Mouse (Mus musculus): ENCODE data around the gene Slc22a4. TPM values are rescaled to one million over a fixed set of nuclear protein-coding genes. Genes with fewer than 3 reads are reported as not detected.

Gene Slc22a4
- 3.4 and 4.0 TPM in 2 replicates for polyA plus RNA-seq (2014; fragmentation: Nextera tagmentation; extraction: Ambion mirVana)

DNA sequence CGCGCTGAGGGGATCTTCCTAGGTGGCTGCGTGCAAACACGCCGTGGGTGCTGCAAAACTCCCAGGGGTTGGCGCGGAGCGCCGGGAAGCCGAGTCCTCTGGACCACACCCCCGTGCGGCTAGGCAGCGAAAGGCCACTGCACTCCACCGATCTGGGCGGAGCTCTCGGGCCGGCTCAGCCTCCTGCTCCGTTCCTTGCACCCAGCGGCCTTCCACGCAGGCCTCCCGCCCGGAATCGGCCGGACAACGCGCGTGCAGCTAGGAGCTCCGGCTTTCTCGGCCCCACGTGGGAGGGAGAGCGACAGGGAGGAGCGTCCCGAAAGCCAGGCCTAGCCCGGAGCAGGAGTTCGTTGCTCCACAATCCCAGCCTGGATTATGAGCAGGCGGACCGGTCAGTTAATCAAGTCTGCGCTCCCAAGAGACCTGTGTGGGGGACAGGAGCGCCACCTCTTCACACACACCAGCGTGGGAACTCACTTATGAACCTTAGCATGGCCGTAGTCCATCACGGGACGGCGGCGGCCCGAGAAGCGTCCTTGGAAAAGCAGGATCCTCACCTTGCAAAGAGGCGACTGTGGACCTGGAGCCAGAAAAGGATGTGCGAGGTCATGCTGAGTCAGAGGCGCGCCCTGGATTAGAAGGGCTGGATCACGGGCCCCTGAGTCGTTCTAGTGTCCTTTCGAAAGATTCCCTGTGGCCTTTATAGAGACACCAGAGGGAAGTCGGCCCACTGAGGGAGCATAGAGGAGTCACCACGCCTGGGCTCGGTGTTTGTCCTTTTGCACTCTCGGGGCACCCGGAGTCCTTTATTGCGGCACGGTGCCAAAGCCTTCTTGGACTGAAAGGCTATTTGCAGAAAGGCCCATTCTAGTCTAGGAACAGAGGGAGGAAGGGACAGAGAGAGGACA, at the start of gene Slc22a4:
Gene Slc22a4, minus strand, starts transcription at position 47 of the 908 bp plus-strand sequence.
- Histone ChIP-seq H3K4me1 (replicated peaks; ENCODE audit: control insufficient read depth, insufficient read depth, low read length) (peaks cover 6% of the 10 kb centered on the region; the same call in 1 of the 2 replicates), H3K4me3 (replicated peaks; ENCODE audit: low read length) (peak within 1 kb of the TSS; percentile 55), H3K4me2 (replicated peaks) (peak within 1 kb of the TSS; percentile 99), H3K36me3 (replicated peaks; ENCODE audit: control insufficient read depth, insufficient read depth) (no peaks in the 10 kb centered on the region), H3K27me3 (ENCODE audit: control insufficient read depth, insufficient read depth, low read length) (peaks cover 16% of the 10 kb centered on the region; the same call in 1 of the 2 replicates), H3K9me3 (ENCODE audit: control insufficient read depth, low read length) (no peaks in the 10 kb centered on the region), H3K27ac (no peak within 1 kb of the TSS), H3K9ac (peak within 1 kb of the TSS; percentile 75)
- DNase-seq (ENCODE audit: low spot score) = peak; percentile 58
- WGBS = 3% methylated on average over 61 of the region's 61 CpGs
- peak; percentile 78; the same call in 1 of the 2 replicates for ATAC-seq (ENCODE audit: low FRiP score)

DNA sequence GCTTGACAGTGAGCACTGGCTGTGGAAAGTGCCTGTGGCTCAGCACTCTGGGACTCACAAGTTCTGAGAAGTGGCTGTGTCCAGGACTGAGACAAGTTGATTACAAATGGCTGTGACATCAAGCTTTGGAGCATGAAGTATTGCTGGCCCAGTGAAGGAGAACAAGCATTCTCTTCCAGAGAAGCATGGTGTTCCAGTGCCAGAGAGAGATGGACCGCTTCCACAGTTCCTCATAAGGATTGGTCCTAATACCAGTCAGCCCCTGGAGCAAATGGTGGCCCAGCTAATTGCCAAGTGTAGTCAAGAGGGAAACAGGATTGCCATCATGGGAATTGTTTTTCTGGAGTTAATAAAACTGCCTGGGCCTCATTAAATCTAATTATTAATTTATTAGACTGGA, 48.2 kb upstream of the Slc22a4 start:
- no peaks in the 10 kb centered on the region for H3K27me3 ChIP-seq (ENCODE audit: control insufficient read depth, insufficient read depth, low read length)
- no peak overlapping the region for H3K4me2 ChIP-seq (replicated peaks)
- ATAC-seq (ENCODE audit: low FRiP score) (no peak), DNase-seq (ENCODE audit: low spot score) (no peak)
- no peaks in the 10 kb centered on the region for H3K9me3 ChIP-seq (ENCODE audit: control insufficient read depth, low read length)
- WGBS = 69% methylated on average over 1 of the region's 1 CpGs
- H3K9ac ChIP-seq = no peak overlapping the region
- H3K36me3 ChIP-seq (replicated peaks; ENCODE audit: control insufficient read depth, insufficient read depth) = no peaks in the 10 kb centered on the region
- H3K27ac ChIP-seq = no peak overlapping the region
- no peaks in the 10 kb centered on the region for H3K4me1 ChIP-seq (replicated peaks; ENCODE audit: control insufficient read depth, insufficient read depth, low read length)
- H3K4me3 ChIP-seq (replicated peaks; ENCODE audit: low read length) = no peak overlapping the region

DNA sequence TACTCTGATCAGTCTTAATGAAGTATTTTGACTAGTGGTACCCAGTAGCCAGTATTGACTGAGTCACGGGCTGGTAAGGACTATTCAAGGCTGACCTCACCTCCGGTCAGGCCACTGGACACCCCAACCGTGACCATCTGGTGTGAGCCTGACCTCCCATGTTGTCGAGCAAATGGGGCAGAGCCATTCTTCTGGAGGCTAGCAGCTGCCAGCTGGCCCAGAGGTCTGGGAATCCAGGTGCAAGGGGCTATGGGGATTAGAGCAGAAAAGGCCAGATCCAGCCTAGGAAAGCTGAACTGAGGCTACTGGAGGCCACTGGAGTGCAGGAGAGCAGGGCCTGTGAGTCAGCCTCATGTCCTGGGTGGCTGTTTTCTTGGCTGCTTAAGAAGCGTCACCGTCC, 47.5 kb upstream of the Slc22a4 start:
- Histone ChIP-seq H3K4me1 (replicated peaks; ENCODE audit: control insufficient read depth, insufficient read depth, low read length) (no peaks in the 10 kb centered on the region), H3K4me3 (replicated peaks; ENCODE audit: low read length) (no peak overlapping the region), H3K9me3 (ENCODE audit: control insufficient read depth, low read length) (no peaks in the 10 kb centered on the region), H3K4me2 (replicated peaks) (no peak overlapping the region), H3K27ac (no peak overlapping the region), H3K27me3 (ENCODE audit: control insufficient read depth, insufficient read depth, low read length) (no peaks in the 10 kb centered on the region), H3K9ac (no peak overlapping the region), H3K36me3 (replicated peaks; ENCODE audit: control insufficient read depth, insufficient read depth) (no peaks in the 10 kb centered on the region)
- WGBS = 76% methylated on average over 6 of the region's 6 CpGs
- DNase-seq (ENCODE audit: low spot score) = no peak
- ATAC-seq (ENCODE audit: low FRiP score) = no peak

DNA sequence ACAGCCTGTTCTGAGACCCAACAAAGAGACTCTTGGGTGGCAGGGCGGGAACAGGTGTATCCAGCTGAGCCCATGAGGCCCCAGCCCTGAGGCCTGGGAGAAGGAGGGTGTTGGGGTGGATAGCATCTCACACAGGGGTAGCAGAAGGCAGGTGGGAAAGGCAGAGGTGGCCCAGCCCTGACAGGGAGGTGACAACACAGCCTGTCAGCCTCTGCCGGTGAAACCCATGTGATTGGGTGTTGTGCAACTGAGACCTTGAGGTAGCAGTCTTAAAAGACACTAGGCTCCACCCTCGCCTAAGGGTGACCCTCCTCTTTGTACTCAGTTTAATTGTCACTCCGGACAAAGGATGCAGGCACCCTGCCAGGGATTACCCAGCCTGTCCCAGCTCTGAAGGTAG, 45.4 kb upstream of the Slc22a4 start:
- H3K4me1 ChIP-seq (replicated peaks; ENCODE audit: control insufficient read depth, insufficient read depth, low read length) = 0 out of 2 replicates have a peak, but pooled peaks cover 3% of the 10 kb centered on the region
- no peak for DNase-seq (ENCODE audit: low spot score)
- H3K4me2 ChIP-seq (replicated peaks) = no peak overlapping the region
- no peak overlapping the region for H3K27ac ChIP-seq
- H3K36me3 ChIP-seq (replicated peaks; ENCODE audit: control insufficient read depth, insufficient read depth) = no peaks in the 10 kb centered on the region
- peaks cover 6% of the 10 kb centered on the region; the same call in 1 of the 2 replicates for H3K27me3 ChIP-seq (ENCODE audit: control insufficient read depth, insufficient read depth, low read length)
- ATAC-seq (ENCODE audit: low FRiP score) = no peak
- WGBS = 44% methylated on average over 4 of the region's 4 CpGs
- H3K9ac ChIP-seq = no peak overlapping the region
- H3K4me3 ChIP-seq (replicated peaks; ENCODE audit: low read length) = no peak overlapping the region
- no peaks in the 10 kb centered on the region for H3K9me3 ChIP-seq (ENCODE audit: control insufficient read depth, low read length)

DNA sequence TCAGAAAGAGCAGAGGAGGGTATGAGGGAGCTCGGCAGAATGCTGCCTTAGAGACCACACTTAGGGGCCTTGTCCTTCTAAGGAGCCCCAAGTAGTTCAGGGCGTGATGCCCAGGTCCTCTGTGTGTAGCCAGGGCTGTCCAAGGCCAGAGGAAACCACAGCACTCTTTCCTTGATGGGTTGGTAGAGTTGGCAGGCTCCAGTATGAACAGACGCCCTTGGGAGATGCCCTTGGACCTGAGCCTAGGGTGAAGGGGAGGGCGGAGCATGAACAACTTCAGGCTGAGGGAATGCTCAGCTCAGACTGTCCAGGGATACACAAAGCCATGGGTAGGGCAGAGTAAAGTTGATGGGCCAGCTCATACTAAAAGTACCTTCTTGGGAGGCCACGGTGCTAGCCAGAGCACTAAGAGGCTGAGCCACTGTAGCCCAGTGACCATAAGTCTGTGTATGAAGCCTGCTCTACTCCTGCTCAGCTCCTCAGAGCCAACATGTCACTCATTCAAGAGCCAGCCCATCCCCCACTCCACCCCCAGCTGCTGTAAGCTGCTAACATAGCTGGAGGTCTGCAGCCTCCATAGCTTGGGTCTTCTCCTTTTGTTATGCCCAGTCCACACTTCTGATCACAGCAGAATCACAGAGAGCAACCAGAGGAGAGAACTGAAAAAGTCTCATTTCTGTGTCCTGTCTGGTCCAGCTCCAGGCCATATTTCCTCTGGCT, 44.0 kb upstream of the Slc22a4 start:
- peaks cover 11% of the 10 kb centered on the region; the same call in 1 of the 2 replicates for H3K4me1 ChIP-seq (replicated peaks; ENCODE audit: control insufficient read depth, insufficient read depth, low read length)
- no peaks in the 10 kb centered on the region for H3K9me3 ChIP-seq (ENCODE audit: control insufficient read depth, low read length)
- H3K27ac ChIP-seq = no peak overlapping the region
- H3K4me2 ChIP-seq (replicated peaks) = no peak overlapping the region
- WGBS = 86% methylated on average over 5 of the region's 5 CpGs
- no peak overlapping the region for H3K9ac ChIP-seq
- ATAC-seq (ENCODE audit: low FRiP score) = no peak
- DNase-seq (ENCODE audit: low spot score) = no peak
- H3K36me3 ChIP-seq (replicated peaks; ENCODE audit: control insufficient read depth, insufficient read depth) = no peaks in the 10 kb centered on the region
- H3K27me3 ChIP-seq (ENCODE audit: control insufficient read depth, insufficient read depth, low read length) = peaks cover 6% of the 10 kb centered on the region; the same call in 1 of the 2 replicates
- H3K4me3 ChIP-seq (replicated peaks; ENCODE audit: low read length) = no peak overlapping the region

DNA sequence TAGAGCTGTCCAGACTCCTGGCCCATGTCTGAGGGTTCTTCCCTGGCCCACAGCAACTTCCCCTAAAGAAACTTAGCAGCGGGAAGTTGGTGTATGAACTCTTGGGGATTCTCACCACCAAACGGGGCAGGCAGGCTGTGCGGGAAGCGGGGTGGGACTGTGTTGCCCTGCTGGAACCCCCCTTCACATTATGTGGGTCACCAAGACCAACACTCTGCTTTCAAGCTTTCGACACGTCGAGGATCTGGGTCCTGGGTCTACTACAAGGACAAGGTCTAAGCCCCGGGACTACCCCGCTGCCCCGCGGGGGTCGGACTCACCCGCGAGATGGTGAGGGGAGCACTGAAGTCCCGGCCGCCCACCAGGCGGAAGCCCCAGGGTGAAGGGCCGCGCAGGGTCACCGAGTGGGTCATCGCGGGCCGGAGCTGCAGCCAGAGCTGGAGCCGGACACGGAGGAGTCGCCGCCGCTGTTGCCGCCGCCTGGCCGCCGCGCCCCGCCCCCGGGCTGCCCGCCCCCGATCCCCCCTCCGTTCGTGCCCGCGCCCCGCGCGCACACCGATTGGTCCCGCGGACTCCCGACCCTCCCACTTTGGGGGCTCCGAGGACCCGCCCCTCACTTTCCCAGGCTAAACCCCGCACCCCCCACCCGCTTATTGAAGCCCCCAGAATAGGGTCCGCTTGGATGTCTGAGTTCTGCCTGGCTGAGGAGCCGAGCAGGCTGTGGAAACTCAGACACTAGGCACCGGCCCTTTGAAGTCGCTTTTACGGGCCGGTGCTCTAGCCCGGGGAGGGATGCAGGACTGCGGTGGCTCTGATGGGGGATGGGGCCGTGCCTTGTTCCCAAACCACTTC, 40.9 kb upstream of the Slc22a4 start, which contains the start of gene Pdlim4:
Gene Pdlim4, minus strand, starts transcription at position 495 of the 852 bp plus-strand sequence.
- peaks cover 6% of the 10 kb centered on the region; the same call in 1 of the 2 replicates for H3K27me3 ChIP-seq (ENCODE audit: control insufficient read depth, insufficient read depth, low read length)
- WGBS = 1% methylated on average over 60 of the region's 61 CpGs
- H3K4me1 ChIP-seq (replicated peaks; ENCODE audit: control insufficient read depth, insufficient read depth, low read length) = peaks cover 11% of the 10 kb centered on the region; the same call in 1 of the 2 replicates
- H3K27ac ChIP-seq = no peak within 1 kb of the TSS
- peak within 1 kb of the TSS; percentile 53 for H3K4me3 ChIP-seq (replicated peaks; ENCODE audit: low read length)
- H3K4me2 ChIP-seq (replicated peaks) = peak within 1 kb of the TSS; percentile 95
- DNase-seq (ENCODE audit: low spot score) (peak; percentile 47), ATAC-seq (ENCODE audit: low FRiP score) (peak; percentile 61; the same call in 1 of the 2 replicates)
- peak within 1 kb of the TSS; percentile 69 for H3K9ac ChIP-seq
- no peaks in the 10 kb centered on the region for H3K9me3 ChIP-seq (ENCODE audit: control insufficient read depth, low read length)
- H3K36me3 ChIP-seq (replicated peaks; ENCODE audit: control insufficient read depth, insufficient read depth) = no peaks in the 10 kb centered on the region

DNA sequence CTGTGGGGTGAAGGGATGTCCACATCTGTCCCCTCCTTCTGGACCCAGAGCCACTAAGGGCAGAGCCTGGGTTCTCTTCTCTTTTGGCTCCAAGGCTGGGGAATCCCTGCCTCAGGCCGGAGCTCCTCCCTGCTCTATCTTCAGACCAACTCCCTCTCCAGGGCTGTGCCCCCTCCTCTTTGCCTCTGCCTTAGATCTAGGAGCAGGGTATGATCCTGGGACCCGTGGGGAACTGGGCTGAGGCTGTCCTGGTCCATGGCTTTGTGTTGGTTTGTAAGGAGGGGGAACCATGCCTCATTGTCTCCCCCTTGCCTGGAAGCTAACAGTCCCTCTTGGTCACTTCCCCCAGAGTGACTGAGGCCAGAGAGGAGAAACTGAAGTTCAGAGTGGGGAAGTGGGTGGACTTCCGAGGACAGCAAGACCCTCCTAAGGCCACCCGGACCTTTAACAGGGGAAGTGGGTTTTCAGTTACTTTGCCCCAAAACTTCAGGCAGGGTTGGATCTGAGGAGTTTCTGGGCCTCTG, 40.2 kb upstream of the Slc22a4 start:
- Histone ChIP-seq H3K27ac (no peak overlapping the region), H3K27me3 (ENCODE audit: control insufficient read depth, insufficient read depth, low read length) (peaks cover 6% of the 10 kb centered on the region; the same call in 1 of the 2 replicates), H3K4me3 (replicated peaks; ENCODE audit: low read length) (peak overlapping the region; percentile 53), H3K9ac (peak overlapping the region; percentile 69; the same call in 1 of the 2 replicates), H3K4me1 (replicated peaks; ENCODE audit: control insufficient read depth, insufficient read depth, low read length) (peaks cover 11% of the 10 kb centered on the region; the same call in 1 of the 2 replicates), H3K9me3 (ENCODE audit: control insufficient read depth, low read length) (no peaks in the 10 kb centered on the region), H3K4me2 (replicated peaks) (peak overlapping the region; percentile 95), H3K36me3 (replicated peaks; ENCODE audit: control insufficient read depth, insufficient read depth) (no peaks in the 10 kb centered on the region)
- ATAC-seq (ENCODE audit: low FRiP score) (no peak; the same call in 1 of the 2 replicates), DNase-seq (ENCODE audit: low spot score) (no peak)
- 30% methylated on average over 4 of the region's 4 CpGs for whole genome bisulfite sequencing

DNA sequence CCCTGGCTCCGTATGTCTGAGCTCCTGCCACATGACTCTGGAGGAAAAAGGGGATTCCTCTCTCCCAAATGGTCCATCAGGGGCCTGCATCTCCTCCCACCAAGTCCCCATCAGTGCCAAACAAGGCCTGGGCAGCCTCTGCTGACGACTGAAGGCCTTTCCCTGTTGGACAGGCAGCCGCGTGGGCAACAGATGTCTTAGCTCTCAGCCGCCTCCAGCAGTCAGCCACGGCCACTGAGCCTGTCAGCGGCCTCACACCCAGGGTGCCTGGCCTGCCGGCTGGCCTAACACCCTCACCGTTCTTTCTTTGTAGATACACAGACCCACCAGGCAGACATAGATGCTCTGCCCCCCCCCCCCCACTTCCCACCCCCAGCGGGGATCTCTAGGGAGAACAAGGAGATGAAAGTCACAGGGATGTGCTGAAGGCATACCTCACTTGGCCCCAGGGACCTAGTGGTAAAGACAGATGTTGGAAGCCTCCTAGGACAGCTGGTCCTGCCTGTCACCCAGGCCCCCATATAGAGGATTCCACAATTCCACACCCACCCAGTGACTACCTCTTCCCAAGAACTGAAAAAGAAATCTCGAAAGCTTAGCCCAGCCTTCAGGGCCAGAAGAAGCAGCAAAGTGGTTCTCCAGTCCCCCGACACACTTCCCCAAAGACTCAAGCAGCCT, 39.6 kb upstream of the Slc22a4 start:
- H3K9ac ChIP-seq = no peak overlapping the region; the same call in 1 of the 2 replicates
- DNase-seq (ENCODE audit: low spot score) = no peak
- ATAC-seq (ENCODE audit: low FRiP score) = no peak

More for the DNA sequence above, 39.6 kb upstream of the Slc22a4 start:
- H3K4me1 ChIP-seq (replicated peaks; ENCODE audit: control insufficient read depth, insufficient read depth, low read length) = peaks cover 11% of the 10 kb centered on the region; the same call in 1 of the 2 replicates
- H3K27ac ChIP-seq = no peak overlapping the region
- no peaks in the 10 kb centered on the region for H3K9me3 ChIP-seq (ENCODE audit: control insufficient read depth, low read length)
- no peaks in the 10 kb centered on the region for H3K36me3 ChIP-seq (replicated peaks; ENCODE audit: control insufficient read depth, insufficient read depth)
- peak overlapping the region; percentile 53; the same call in 1 of the 2 replicates for H3K4me3 ChIP-seq (replicated peaks; ENCODE audit: low read length)
- peaks cover 6% of the 10 kb centered on the region; the same call in 1 of the 2 replicates for H3K27me3 ChIP-seq (ENCODE audit: control insufficient read depth, insufficient read depth, low read length)
- 34% methylated on average over 12 of the region's 12 CpGs for WGBS
- H3K4me2 ChIP-seq (replicated peaks) = peak overlapping the region; percentile 95
